Mouse (Mus musculus): ENCODE measurements around the gene Hoxd4. TPM values are rescaled to one million over a fixed set of nuclear protein-coding genes. Genes with fewer than 3 reads are reported as not detected.
A peak's percentile ranks its signal among the peaks of the same experiment; 100 is the strongest.

The Hoxd4 gene
- polyA plus RNA-seq, 1 experiment from 2014 or later = not detected

- WGBS = under 1% methylated on average over 56 of the region's 56 CpGs
- ATAC-seq (ENCODE audit: low FRiP score) = peak; percentile 91
- no peak within 1 kb of the TSS for H3K9ac ChIP-seq (ENCODE audit: low read length)
- H3K4me1 ChIP-seq (ENCODE audit: control insufficient read depth, insufficient read depth, low read length) = peaks cover 6% of the 10 kb centered on the region; the same call in 1 of the 2 replicates
- H3K4me3 ChIP-seq (ENCODE audit: low read depth, low read length) = no peak within 1 kb of the TSS
- peaks cover 96% of the 10 kb centered on the region for H3K27me3 ChIP-seq (ENCODE audit: control insufficient read depth, insufficient read depth, low read length)
- peak; percentile 95 for DNase-seq (ENCODE audit: low spot score, missing footprints)
- H3K36me3 ChIP-seq (ENCODE audit: control insufficient read depth, insufficient read depth, low read length) = no peaks in the 10 kb centered on the region
- no peaks in the 10 kb centered on the region for H3K9me3 ChIP-seq (ENCODE audit: control insufficient read depth, low read length)
- H3K4me2 ChIP-seq = no peak within 1 kb of the TSS
- H3K27ac ChIP-seq (ENCODE audit: low read depth, low read length) = no peak within 1 kb of the TSS
Observed at GRCm38 (mm10) chr2:74691022-74691951, 20.4 kb upstream of the Hoxd4 start, which contains the start of gene Hoxd10. TSS of gene Hoxd10 (plus strand) at chr2:74691924.

DNA sequence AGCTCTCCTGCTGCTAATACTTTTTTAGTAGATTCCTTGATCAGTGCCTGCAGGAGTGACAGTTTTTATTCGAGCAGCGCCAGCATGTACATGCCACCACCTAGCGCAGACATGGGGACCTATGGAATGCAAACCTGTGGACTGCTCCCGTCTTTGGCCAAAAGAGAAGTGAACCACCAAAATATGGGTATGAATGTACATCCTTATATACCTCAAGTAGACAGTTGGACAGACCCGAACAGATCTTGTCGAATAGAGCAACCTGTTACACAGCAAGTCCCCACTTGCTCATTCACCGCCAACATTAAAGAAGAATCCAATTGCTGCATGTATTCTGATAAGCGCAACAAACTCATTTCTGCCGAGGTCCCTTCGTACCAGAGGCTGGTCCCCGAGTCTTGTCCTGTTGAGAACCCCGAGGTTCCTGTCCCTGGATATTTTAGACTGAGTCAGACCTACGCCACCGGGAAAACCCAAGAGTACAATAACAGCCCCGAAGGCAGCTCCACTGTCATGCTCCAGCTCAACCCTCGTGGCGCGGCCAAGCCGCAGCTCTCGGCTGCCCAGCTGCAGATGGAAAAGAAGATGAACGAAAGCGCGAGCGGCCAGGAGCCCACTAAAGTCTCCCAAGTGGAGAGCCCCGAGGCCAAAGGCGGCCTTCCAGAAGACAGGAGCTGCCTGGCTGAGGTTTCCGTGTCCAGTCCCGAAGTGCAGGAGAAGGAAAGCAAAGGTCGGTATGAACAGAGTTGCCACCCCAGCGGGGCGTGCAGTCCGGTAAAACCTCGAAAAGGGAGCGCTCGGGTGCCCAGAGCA lies 19.5 kb upstream of the Hoxd4 start:
- Histone ChIP-seq H3K4me2 (no peak overlapping the region), H3K4me1 (ENCODE audit: control insufficient read depth, insufficient read depth, low read length) (peaks cover 6% of the 10 kb centered on the region; the same call in 1 of the 2 replicates), H3K36me3 (ENCODE audit: control insufficient read depth, insufficient read depth, low read length) (no peaks in the 10 kb centered on the region), H3K27ac (ENCODE audit: low read depth, low read length) (no peak overlapping the region), H3K4me3 (ENCODE audit: low read depth, low read length) (no peak overlapping the region), H3K9me3 (ENCODE audit: control insufficient read depth, low read length) (no peaks in the 10 kb centered on the region), H3K9ac (ENCODE audit: low read length) (no peak overlapping the region), H3K27me3 (ENCODE audit: control insufficient read depth, insufficient read depth, low read length) (peaks cover 96% of the 10 kb centered on the region)
- DNase-seq (ENCODE audit: low spot score, missing footprints) (peak; percentile 95), ATAC-seq (ENCODE audit: low FRiP score) (no peak)
- WGBS = 4% methylated on average over 35 of the region's 35 CpGs

DNA sequence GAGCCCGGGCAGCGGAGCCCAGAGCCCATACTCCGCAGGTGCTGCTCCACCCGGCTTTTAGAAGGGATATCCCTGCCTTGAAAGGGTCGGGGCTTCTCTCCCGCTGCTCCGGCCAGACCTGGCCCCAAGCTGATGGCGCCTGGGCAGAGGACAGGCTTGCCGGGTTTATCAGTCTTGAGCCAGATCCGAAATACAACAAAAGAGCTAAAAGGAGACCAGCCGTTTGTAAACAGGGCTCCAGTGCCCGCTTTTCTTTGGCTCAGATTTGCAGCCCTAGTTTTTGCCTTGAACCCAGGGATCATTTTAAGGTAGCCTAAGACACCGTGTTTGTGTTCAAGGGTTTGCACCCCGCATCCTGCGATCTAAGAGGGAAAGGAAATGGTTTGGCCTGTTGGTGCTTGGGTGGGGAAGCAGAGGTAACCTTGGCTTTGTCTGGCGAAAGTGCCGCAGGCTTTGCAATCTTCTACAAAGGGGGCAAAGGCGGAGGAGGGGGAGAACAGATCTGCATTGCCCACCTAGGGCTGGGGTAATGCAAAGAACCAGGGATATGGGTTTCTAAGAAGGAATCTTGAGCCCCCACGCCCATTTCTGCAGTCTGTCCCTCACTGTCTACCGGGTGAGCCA lies 18.8 kb upstream of the Hoxd4 start:
- peak; percentile 95 for DNase-seq (ENCODE audit: low spot score, missing footprints)
- H3K4me1 ChIP-seq (ENCODE audit: control insufficient read depth, insufficient read depth, low read length) = peaks cover 7% of the 10 kb centered on the region; the same call in 1 of the 2 replicates
- H3K27me3 ChIP-seq (ENCODE audit: control insufficient read depth, insufficient read depth, low read length) = peaks cover 96% of the 10 kb centered on the region
- H3K9me3 ChIP-seq (ENCODE audit: control insufficient read depth, low read length) = no peaks in the 10 kb centered on the region
- WGBS = 1% methylated on average over 20 of the region's 20 CpGs
- no peaks in the 10 kb centered on the region for H3K36me3 ChIP-seq (ENCODE audit: control insufficient read depth, insufficient read depth, low read length)
- no peak overlapping the region for H3K4me3 ChIP-seq (ENCODE audit: low read depth, low read length)
- no peak overlapping the region for H3K9ac ChIP-seq (ENCODE audit: low read length)
- H3K4me2 ChIP-seq = no peak overlapping the region
- no peak for ATAC-seq (ENCODE audit: low FRiP score)
- no peak overlapping the region for H3K27ac ChIP-seq (ENCODE audit: low read depth, low read length)

GRCm38 (mm10) chr2:74693432-74693827 lies 18.3 kb upstream of the Hoxd4 start:
- no peak overlapping the region for H3K9ac ChIP-seq (ENCODE audit: low read length)
- H3K27me3 ChIP-seq (ENCODE audit: control insufficient read depth, insufficient read depth, low read length) = peaks cover 96% of the 10 kb centered on the region
- no peak for DNase-seq (ENCODE audit: low spot score, missing footprints)
- H3K36me3 ChIP-seq (ENCODE audit: control insufficient read depth, insufficient read depth, low read length) = no peaks in the 10 kb centered on the region
- no peak overlapping the region for H3K4me2 ChIP-seq
- 6% methylated on average over 4 of the region's 4 CpGs for WGBS
- no peak overlapping the region for H3K4me3 ChIP-seq (ENCODE audit: low read depth, low read length)
- peaks cover 11% of the 10 kb centered on the region for H3K4me1 ChIP-seq (ENCODE audit: control insufficient read depth, insufficient read depth, low read length)
- no peak overlapping the region for H3K27ac ChIP-seq (ENCODE audit: low read depth, low read length)
- ATAC-seq (ENCODE audit: low FRiP score) = no peak
- no peaks in the 10 kb centered on the region for H3K9me3 ChIP-seq (ENCODE audit: control insufficient read depth, low read length)

DNA sequence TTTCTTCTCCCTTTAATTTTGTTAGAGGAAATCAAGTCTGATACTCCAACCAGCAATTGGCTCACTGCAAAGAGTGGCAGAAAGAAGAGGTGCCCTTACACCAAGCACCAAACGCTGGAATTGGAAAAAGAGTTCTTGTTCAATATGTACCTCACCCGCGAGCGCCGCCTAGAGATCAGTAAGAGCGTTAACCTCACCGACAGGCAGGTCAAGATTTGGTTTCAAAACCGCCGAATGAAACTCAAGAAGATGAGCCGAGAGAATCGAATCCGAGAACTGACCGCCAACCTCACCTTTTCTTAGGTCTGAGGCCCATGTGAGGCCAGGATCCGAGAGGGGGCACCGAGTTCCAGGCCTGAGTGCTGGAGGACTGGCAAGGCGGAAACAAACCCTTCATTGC lies 17.7 kb upstream of the Hoxd4 start:
- H3K27me3 ChIP-seq (ENCODE audit: control insufficient read depth, insufficient read depth, low read length) = peaks cover 96% of the 10 kb centered on the region
- H3K36me3 ChIP-seq (ENCODE audit: control insufficient read depth, insufficient read depth, low read length) = no peaks in the 10 kb centered on the region
- no peak overlapping the region for H3K4me2 ChIP-seq
- H3K4me3 ChIP-seq (ENCODE audit: low read depth, low read length) = no peak overlapping the region
- H3K9ac ChIP-seq (ENCODE audit: low read length) = no peak overlapping the region
- WGBS = 2% methylated on average over 16 of the region's 16 CpGs
- H3K9me3 ChIP-seq (ENCODE audit: control insufficient read depth, low read length) = no peaks in the 10 kb centered on the region
- no peak overlapping the region for H3K27ac ChIP-seq (ENCODE audit: low read depth, low read length)
- DNase-seq (ENCODE audit: low spot score, missing footprints) (peak; percentile 93), ATAC-seq (ENCODE audit: low FRiP score) (no peak)
- peaks cover 11% of the 10 kb centered on the region for H3K4me1 ChIP-seq (ENCODE audit: control insufficient read depth, insufficient read depth, low read length)

- peaks cover 98% of the 10 kb centered on the region for H3K27me3 ChIP-seq (ENCODE audit: control insufficient read depth, insufficient read depth, low read length)
- H3K27ac ChIP-seq (ENCODE audit: low read depth, low read length) = no peak overlapping the region
- H3K36me3 ChIP-seq (ENCODE audit: control insufficient read depth, insufficient read depth, low read length) = no peaks in the 10 kb centered on the region
- no peaks in the 10 kb centered on the region for H3K9me3 ChIP-seq (ENCODE audit: control insufficient read depth, low read length)
- WGBS = 0% methylated on average over 1 of the region's 1 CpGs
- H3K4me2 ChIP-seq = no peak overlapping the region
- H3K9ac ChIP-seq (ENCODE audit: low read length) = no peak overlapping the region
- no peak overlapping the region for H3K4me3 ChIP-seq (ENCODE audit: low read depth, low read length)
- ATAC-seq (ENCODE audit: low FRiP score) (no peak), DNase-seq (ENCODE audit: low spot score, missing footprints) (no peak)
- peaks cover 11% of the 10 kb centered on the region for H3K4me1 ChIP-seq (ENCODE audit: control insufficient read depth, insufficient read depth, low read length)
Observed at GRCm38 (mm10) chr2:74695383-74695782, 16.3 kb upstream of the Hoxd4 start.

GRCm38 (mm10) chr2:74695813-74696430 lies 15.8 kb upstream of the Hoxd4 start:
- no peak overlapping the region for H3K4me2 ChIP-seq
- H3K27me3 ChIP-seq (ENCODE audit: control insufficient read depth, insufficient read depth, low read length) = peaks cover 100% of the 10 kb centered on the region
- no peak overlapping the region for H3K27ac ChIP-seq (ENCODE audit: low read depth, low read length)
- H3K9me3 ChIP-seq (ENCODE audit: control insufficient read depth, low read length) = no peaks in the 10 kb centered on the region
- no peak overlapping the region for H3K9ac ChIP-seq (ENCODE audit: low read length)
- peak; percentile 93 for DNase-seq (ENCODE audit: low spot score, missing footprints)
- peaks cover 10% of the 10 kb centered on the region for H3K4me1 ChIP-seq (ENCODE audit: control insufficient read depth, insufficient read depth, low read length)
- ATAC-seq (ENCODE audit: low FRiP score) = no peak
- H3K4me3 ChIP-seq (ENCODE audit: low read depth, low read length) = no peak overlapping the region
- H3K36me3 ChIP-seq (ENCODE audit: control insufficient read depth, insufficient read depth, low read length) = no peaks in the 10 kb centered on the region
- WGBS = 2% methylated on average over 7 of the region's 7 CpGs

- Histone ChIP-seq H3K36me3 (ENCODE audit: control insufficient read depth, insufficient read depth, low read length) (no peaks in the 10 kb centered on the region), H3K9ac (ENCODE audit: low read length) (no peak overlapping the region), H3K4me2 (no peak overlapping the region), H3K4me1 (ENCODE audit: control insufficient read depth, insufficient read depth, low read length) (peaks cover 5% of the 10 kb centered on the region), H3K27me3 (ENCODE audit: control insufficient read depth, insufficient read depth, low read length) (peaks cover 100% of the 10 kb centered on the region), H3K4me3 (ENCODE audit: low read depth, low read length) (no peak overlapping the region), H3K9me3 (ENCODE audit: control insufficient read depth, low read length) (no peaks in the 10 kb centered on the region), H3K27ac (ENCODE audit: low read depth, low read length) (no peak overlapping the region)
- DNase-seq (ENCODE audit: low spot score, missing footprints) (peak; percentile 95), ATAC-seq (ENCODE audit: low FRiP score) (no peak)
- under 1% methylated on average over 34 of the region's 34 CpGs for WGBS
Observed at GRCm38 (mm10) chr2:74696442-74697335, 15.0 kb upstream of the Hoxd4 start.

All from midbrain, embryonic 11.5 days (tissue).